Mouse (Mus musculus): ENCODE data around the gene Tmem104. TPM values are rescaled to one million over a fixed set of nuclear protein-coding genes. Genes with fewer than 3 reads are reported as not detected.
A peak's percentile ranks its signal among the peaks of the same experiment; 100 is the strongest.

Gene Tmem104
- polyA plus RNA-seq, 1 experiment = 6.6 TPM

DNA sequence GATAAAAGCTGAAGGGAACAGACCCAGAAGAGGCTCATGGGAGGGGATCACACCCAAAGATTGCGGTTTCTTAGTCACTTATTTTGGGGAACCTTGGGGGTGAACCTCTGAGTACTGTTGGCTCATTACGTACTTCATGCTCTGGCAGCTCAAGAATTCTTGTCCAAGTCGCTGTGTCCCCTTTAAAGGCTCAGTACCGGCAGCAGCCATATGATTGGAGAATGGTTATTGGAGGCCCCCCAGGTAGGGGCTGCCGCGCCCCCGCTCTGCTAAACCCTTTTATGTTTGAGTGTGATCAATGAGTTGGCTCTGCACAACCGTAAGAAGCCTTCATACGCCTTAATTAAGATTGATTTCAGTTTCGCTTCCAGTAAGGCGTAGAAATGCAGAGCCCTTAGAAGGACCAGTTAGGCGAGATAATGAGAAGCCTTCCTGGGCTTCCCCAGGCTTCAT is 11.7 kb downstream of the Tmem104 start:
- Histone ChIP-seq H3ac (ENCODE audit: control insufficient read depth, insufficient read length, low read depth) (no peak overlapping the region), H3K4me3 (ENCODE audit: insufficient read depth, poor library complexity, severe bottlenecking) (no peak overlapping the region), H3K27me3 (ENCODE audit: control insufficient read depth, insufficient read depth, insufficient read length) (no peaks in the 10 kb centered on the region), H3K79me3 (ENCODE audit: low read depth) (no peaks in the 10 kb centered on the region), H3K79me2 (ENCODE audit: control insufficient read depth, insufficient read depth) (no peaks in the 10 kb centered on the region), H3K36me3 (ENCODE audit: control insufficient read depth, insufficient read depth) (peaks cover 10% of the 10 kb centered on the region)
- no peak for TF ChIP-seq MAX (IDR thresholded peaks at IDR 0.05)
- TF ChIP-seq MYOG (IDR thresholded peaks at IDR 0.05; ENCODE audit: control insufficient read depth, extremely low read depth, insufficient read length) = no peak
- TF ChIP-seq CEBPB (IDR thresholded peaks at IDR 0.05; ENCODE audit: low read depth) = no peak
- TF ChIP-seq MYOD1 (IDR thresholded peaks at IDR 0.05; ENCODE audit: control insufficient read depth, insufficient read length, low read depth) = no peak
- no peak for TF ChIP-seq FOSL1 (IDR thresholded peaks at IDR 0.05; ENCODE audit: insufficient read depth, low read length, poor library complexity, severe bottlenecking)
- no peak for TF ChIP-seq CTCF (IDR thresholded peaks at IDR 0.05; ENCODE audit: control insufficient read depth, insufficient read depth, insufficient read length)

DNA sequence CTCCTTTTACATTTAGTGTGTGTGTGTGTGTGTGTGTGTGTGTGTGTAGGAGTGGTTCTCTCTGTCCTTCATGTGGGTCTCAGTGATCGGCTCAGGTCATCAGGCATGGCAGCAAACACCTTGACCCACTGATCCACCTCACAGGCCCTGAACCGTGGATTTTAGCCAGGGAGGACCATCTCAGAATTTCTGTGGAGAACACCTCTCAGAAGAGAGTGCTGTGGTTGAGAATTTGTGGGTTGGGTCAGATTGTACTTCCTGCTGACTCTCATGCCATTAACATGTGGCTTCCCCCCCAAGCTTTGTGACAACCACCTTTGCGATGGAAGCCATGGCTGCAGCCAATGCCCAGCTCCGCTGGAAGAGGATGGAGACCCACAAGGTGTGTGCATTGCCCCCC is 13.2 kb downstream of the Tmem104 start:
- H3K36me3 ChIP-seq (ENCODE audit: control insufficient read depth, insufficient read depth) = peaks cover 10% of the 10 kb centered on the region
- H3ac ChIP-seq (ENCODE audit: control insufficient read depth, insufficient read length, low read depth) = no peak overlapping the region
- no peaks in the 10 kb centered on the region for H3K79me2 ChIP-seq (ENCODE audit: control insufficient read depth, insufficient read depth)
- H3K27me3 ChIP-seq (ENCODE audit: control insufficient read depth, insufficient read depth, insufficient read length) = no peaks in the 10 kb centered on the region
- H3K4me3 ChIP-seq (ENCODE audit: insufficient read depth, poor library complexity, severe bottlenecking) = no peak overlapping the region
- TF ChIP-seq CEBPB (IDR thresholded peaks at IDR 0.05; ENCODE audit: low read depth) (no peak), MAX (IDR thresholded peaks at IDR 0.05) (no peak), FOSL1 (IDR thresholded peaks at IDR 0.05; ENCODE audit: insufficient read depth, low read length, poor library complexity, severe bottlenecking) (no peak), MYOD1 (IDR thresholded peaks at IDR 0.05; ENCODE audit: control insufficient read depth, insufficient read length, low read depth) (no peak), USF1 (IDR thresholded peaks at IDR 0.05; ENCODE audit: low read depth) (no peak), CTCF (IDR thresholded peaks at IDR 0.05; ENCODE audit: control insufficient read depth, insufficient read depth, insufficient read length) (no peak), MYOG (IDR thresholded peaks at IDR 0.05; ENCODE audit: control insufficient read depth, extremely low read depth, insufficient read length) (no peak)
- H3K79me3 ChIP-seq (ENCODE audit: low read depth) = no peaks in the 10 kb centered on the region

DNA sequence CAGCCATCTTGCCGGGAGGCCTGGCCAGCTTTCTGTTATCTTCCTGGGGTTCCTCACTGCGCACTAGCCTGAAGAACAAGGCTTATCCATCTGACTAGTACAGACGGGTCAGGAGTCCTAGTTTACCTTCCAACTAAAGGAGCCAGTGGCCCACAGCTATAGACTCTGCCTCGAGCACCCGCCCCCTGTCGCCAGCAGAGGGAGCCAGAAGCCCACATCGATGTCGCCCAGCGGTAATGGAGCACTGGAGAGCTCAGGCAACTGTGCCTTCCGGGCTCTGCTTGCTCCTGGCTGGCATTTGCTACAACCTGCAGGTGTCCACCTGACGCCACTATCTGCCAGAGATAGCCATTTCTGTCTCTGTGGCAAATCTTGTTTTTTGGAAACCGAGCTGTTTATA is 15.0 kb downstream of the Tmem104 start:
- no peak overlapping the region for H3K4me3 ChIP-seq (ENCODE audit: insufficient read depth, poor library complexity, severe bottlenecking)
- no peak for TF ChIP-seq USF1 (IDR thresholded peaks at IDR 0.05; ENCODE audit: low read depth)
- peak; percentile 94 for TF ChIP-seq CTCF (IDR thresholded peaks at IDR 0.05; ENCODE audit: control insufficient read depth, insufficient read depth, insufficient read length)
- H3K79me3 ChIP-seq (ENCODE audit: low read depth) = no peaks in the 10 kb centered on the region
- no peak overlapping the region for H3ac ChIP-seq (ENCODE audit: control insufficient read depth, insufficient read length, low read depth)
- peaks cover 10% of the 10 kb centered on the region for H3K36me3 ChIP-seq (ENCODE audit: control insufficient read depth, insufficient read depth)
- H3K27me3 ChIP-seq (ENCODE audit: control insufficient read depth, insufficient read depth, insufficient read length) = no peaks in the 10 kb centered on the region
- no peaks in the 10 kb centered on the region for H3K79me2 ChIP-seq (ENCODE audit: control insufficient read depth, insufficient read depth)

DNA sequence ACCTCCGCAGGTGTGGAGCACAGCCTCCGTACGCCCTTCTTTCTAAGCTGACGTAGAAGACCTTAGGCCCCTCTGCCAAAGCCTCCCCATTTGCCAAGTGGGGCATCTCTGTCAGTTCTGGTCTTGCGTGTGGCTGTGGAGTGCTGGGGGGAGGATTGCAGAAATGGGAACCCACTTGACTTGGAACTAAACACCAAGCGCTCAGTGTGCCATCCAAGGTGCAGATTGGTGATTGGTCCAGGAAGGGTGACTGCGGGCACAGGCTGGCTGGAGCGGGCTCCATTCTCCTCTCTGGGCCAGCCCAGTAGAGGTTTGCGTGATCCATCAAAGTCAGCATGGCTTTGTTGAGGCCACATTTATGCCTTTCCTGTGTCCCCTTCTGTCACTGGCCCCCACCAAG is 15.5 kb downstream of the Tmem104 start:
- Histone ChIP-seq H3K36me3 (ENCODE audit: control insufficient read depth, insufficient read depth) (peaks cover 10% of the 10 kb centered on the region), H3K27me3 (ENCODE audit: control insufficient read depth, insufficient read depth, insufficient read length) (no peaks in the 10 kb centered on the region), H3K79me3 (ENCODE audit: low read depth) (no peaks in the 10 kb centered on the region), H3K79me2 (ENCODE audit: control insufficient read depth, insufficient read depth) (no peaks in the 10 kb centered on the region), H3K4me3 (ENCODE audit: insufficient read depth, poor library complexity, severe bottlenecking) (no peak overlapping the region), H3ac (ENCODE audit: control insufficient read depth, insufficient read length, low read depth) (no peak overlapping the region)
- no peak for TF ChIP-seq MAX (IDR thresholded peaks at IDR 0.05)
- no peak for TF ChIP-seq FOSL1 (IDR thresholded peaks at IDR 0.05; ENCODE audit: insufficient read depth, low read length, poor library complexity, severe bottlenecking)
- no peak for TF ChIP-seq CEBPB (IDR thresholded peaks at IDR 0.05; ENCODE audit: low read depth)
- no peak for TF ChIP-seq USF1 (IDR thresholded peaks at IDR 0.05; ENCODE audit: low read depth)
- TF ChIP-seq MYOG (IDR thresholded peaks at IDR 0.05; ENCODE audit: control insufficient read depth, extremely low read depth, insufficient read length) = no peak
- TF ChIP-seq CTCF (IDR thresholded peaks at IDR 0.05; ENCODE audit: control insufficient read depth, insufficient read depth, insufficient read length) = no peak
- TF ChIP-seq MYOD1 (IDR thresholded peaks at IDR 0.05; ENCODE audit: control insufficient read depth, insufficient read length, low read depth) = no peak

DNA sequence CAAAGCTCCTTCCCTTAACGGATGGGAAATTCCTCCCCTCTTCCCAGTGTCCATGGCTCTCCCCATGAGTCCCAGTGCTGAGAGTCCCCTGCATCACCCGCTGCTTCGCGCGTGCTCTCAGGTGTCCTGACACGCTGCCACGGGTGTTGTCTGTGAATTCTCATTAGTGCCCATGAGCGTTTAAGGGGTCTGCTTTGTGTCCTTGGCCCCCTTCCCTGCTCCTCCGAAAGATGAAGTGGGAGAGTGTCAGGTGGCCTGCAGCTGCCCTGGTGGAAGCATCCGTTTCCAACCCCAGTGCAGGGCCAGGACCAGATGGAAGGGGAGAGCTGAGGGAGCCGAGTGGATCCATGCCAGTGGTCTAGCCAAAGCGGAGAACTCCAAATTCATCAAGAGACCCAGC is 20.8 kb downstream of the Tmem104 start:
- Histone ChIP-seq H3ac (ENCODE audit: control insufficient read depth, insufficient read length, low read depth) (no peak overlapping the region), H3K27me3 (ENCODE audit: control insufficient read depth, insufficient read depth, insufficient read length) (no peaks in the 10 kb centered on the region), H3K36me3 (ENCODE audit: control insufficient read depth, insufficient read depth) (peaks cover 2% of the 10 kb centered on the region), H3K79me3 (ENCODE audit: low read depth) (no peaks in the 10 kb centered on the region), H3K79me2 (ENCODE audit: control insufficient read depth, insufficient read depth) (no peaks in the 10 kb centered on the region), H3K4me3 (ENCODE audit: insufficient read depth, poor library complexity, severe bottlenecking) (no peak overlapping the region)
- TF ChIP-seq MYOG (IDR thresholded peaks at IDR 0.05; ENCODE audit: control insufficient read depth, extremely low read depth, insufficient read length) (no peak), MYOD1 (IDR thresholded peaks at IDR 0.05; ENCODE audit: control insufficient read depth, insufficient read length, low read depth) (no peak), USF1 (IDR thresholded peaks at IDR 0.05; ENCODE audit: low read depth) (no peak), MAX (IDR thresholded peaks at IDR 0.05) (no peak), CTCF (IDR thresholded peaks at IDR 0.05; ENCODE audit: control insufficient read depth, insufficient read depth, insufficient read length) (no peak), CEBPB (IDR thresholded peaks at IDR 0.05; ENCODE audit: low read depth) (no peak), FOSL1 (IDR thresholded peaks at IDR 0.05; ENCODE audit: insufficient read depth, low read length, poor library complexity, severe bottlenecking) (no peak)

Measured in C2C12 (cell line).